ENCODE assay signal across 8 mouse cellular contexts in the genomic region with DNA sequence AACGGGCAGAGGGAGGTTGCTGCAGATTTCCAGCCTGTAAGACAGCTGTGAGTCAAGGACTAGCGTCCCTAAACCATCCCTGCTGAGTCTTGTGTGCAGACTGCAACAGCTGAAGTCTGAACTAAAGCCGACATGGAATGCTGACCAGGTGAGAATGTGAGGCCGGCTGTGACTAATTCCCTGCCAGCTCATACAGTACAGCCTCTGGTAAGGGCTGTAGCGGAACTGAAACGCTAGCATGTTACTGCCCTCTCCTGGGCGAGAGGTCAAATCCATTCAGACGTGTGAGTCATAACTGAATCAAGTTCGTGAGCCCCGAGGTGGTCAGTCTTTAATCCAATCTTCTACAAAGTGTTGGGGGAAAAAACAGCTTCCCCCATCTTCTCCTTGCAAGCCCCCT. TPM values are rescaled to one million over a fixed set of nuclear protein-coding genes. Genes with fewer than 3 reads are reported as not detected.
DNase-seq lines count a peak whose midpoint lies in the region; ATAC-seq lines count a peak whose summit lies in the region.

No protein-coding gene starts in this region.

- peak; percentile 90 for ATAC-seq in embryonic facial prominence, embryonic 14.5 days (ENCODE audit: low read depth)

- H3K4me2 ChIP-seq in embryonic facial prominence, embryonic 14.5 days (ENCODE audit: low read depth, low read length), result no peak overlapping the region

- H3K36me3 ChIP-seq in embryonic facial prominence, embryonic 14.5 days (ENCODE audit: control insufficient read depth, insufficient read depth, low read length), result no peaks in the 10 kb centered on the region

- H3K4me3 ChIP-seq in embryonic facial prominence, embryonic 14.5 days (ENCODE audit: low read depth, low read length), result no peak overlapping the region

- no peaks in the 10 kb centered on the region for H3K4me1 ChIP-seq in embryonic facial prominence, embryonic 14.5 days (ENCODE audit: control insufficient read depth, insufficient read depth, low read length)

- peak; percentile 77 for DNase-seq in Muller cell, postnatal 12 days (ENCODE audit: inconsistent ontology term)
- peak; percentile 51 for DNase-seq in adrenal gland, postnatal 10 days
- peak; percentile 83 for DNase-seq in embryonic facial prominence, embryonic 14.5 days (ENCODE audit: low spot score)
- peak; percentile 27 for DNase-seq in kidney, adult 9 months
- peak; percentile 18 to 31 for DNase-seq in lung, postnatal 4 days
- DNase-seq in urinary bladder, postnatal 25 days (ENCODE audit: low spot score), result peak; percentile 21
- DNase-seq in left cerebral cortex, adult 11 months (ENCODE audit: low spot score), result no peak
- no peak for DNase-seq in thymus, postnatal 25 days

- 20% methylated on average over 10 of the region's 10 CpGs for WGBS in embryonic facial prominence, embryonic 14.5 days

- H3K27me3 ChIP-seq in embryonic facial prominence, embryonic 14.5 days (replicated peaks; ENCODE audit: control insufficient read depth, insufficient read depth, low read length), result no peaks in the 10 kb centered on the region

- H3K9ac ChIP-seq in embryonic facial prominence, embryonic 14.5 days (ENCODE audit: low read depth, low read length), result no peak overlapping the region

- no peaks in the 10 kb centered on the region for H3K9me3 ChIP-seq in embryonic facial prominence, embryonic 14.5 days (ENCODE audit: control insufficient read depth, low read length)

- H3K27ac ChIP-seq in embryonic facial prominence, embryonic 14.5 days (replicated peaks; ENCODE audit: low read depth, low read length), result no peak overlapping the region

RNA-seq across cellular contexts. Expression of a gene that starts 42.9 kb away (rescaled TPM):
- total RNA-seq in adrenal gland, postnatal 10 days (2021), result under 1 TPM; 0.27 to 0.55 TPM
- 0.56 and 2.1 TPM in 2 replicates for polyA plus RNA-seq in embryonic facial prominence, embryonic 14.5 days (2014; fragmentation: Nextera tagmentation; extraction: Ambion mirVana)

Comparison
In these comparisons a context has a peak if more than half of its experiments do, and no peak if none do; other contexts are left out.
1. DNase-seq: peak in Muller cell, postnatal 12 days (single experiment), adrenal gland, postnatal 10 days (single experiment), embryonic facial prominence, embryonic 14.5 days (single experiment), kidney, adult 9 months (single experiment), lung, postnatal 4 days (2 of 2) and urinary bladder, postnatal 25 days (single experiment); none in left cerebral cortex, adult 11 months (single experiment) and thymus, postnatal 25 days (single experiment).